Mouse (Mus musculus) cerebellum, adult (tissue): ENCODE measurements at regions not wholly inside any gene's neighbourhood (a gene's known extent, or its start where the extent isn't known, plus 50 kb on each side); places are given as distances from the start of the nearest gene placed in this dataset.
A peak's percentile ranks its signal among the peaks of the same experiment; 100 is the strongest.
"Not testable (repeated sequence)": the region's sequence is repeated elsewhere in the genome, so short reads cannot be mapped to it uniquely, and the experiment has no call there.

Source experiments
- ATAC-seq: cut with Nextera tagmentation; 2 replicates; pipeline ENCODE4 v1.9.2; 2017; ENCODE audit warnings: mild to moderate bottlenecking, moderate library complexity, mixed read lengths; ENCODE audit not compliant: insufficient number of reproducible peaks, low FRiP score, low TSS enrichment

- no peak for ATAC-seq
Measured at GRCm38 (mm10) chr3:111194541-111194940, 943.7 kb upstream of the Prmt6 start.

DNA sequence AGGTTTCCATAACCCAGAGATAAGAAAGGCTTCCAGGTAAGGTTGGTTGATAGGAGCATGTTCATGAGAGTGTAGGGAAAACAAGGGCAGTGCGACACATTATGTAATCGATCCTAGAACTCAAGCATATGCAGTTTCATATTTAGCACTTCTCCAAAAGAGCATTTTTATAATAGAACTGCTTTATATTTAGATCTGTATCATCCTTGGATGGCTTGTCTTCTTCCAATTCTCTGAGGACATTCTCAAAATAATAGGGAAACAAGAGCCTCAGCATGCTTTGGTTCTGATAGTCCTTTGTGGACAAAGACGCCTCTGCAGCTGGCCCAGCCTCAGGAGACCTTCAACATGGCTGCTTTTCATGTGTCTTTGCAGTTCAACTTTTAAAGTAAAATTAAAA lies 915.9 kb upstream of the Prmt6 start:
- ATAC-seq: no peak

DNA sequence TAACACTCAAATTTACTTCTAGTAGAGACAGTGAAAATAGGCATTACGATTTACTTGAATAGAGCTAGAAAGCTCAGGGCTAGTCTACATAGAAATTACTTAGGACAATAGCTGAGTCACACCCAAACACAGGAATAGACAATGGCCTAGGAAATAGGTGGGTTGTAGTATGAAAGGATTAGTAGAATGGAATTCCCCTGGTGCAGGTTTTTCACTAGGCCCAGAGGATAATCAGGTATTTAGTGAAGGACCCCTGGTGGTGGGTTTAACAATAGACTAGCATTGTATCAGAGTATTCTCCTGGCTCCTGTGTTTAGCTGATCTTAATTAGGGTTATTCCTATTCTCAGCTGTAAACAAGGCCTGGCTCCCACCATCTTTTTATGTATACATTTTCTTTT lies 890.4 kb upstream of the Prmt6 start:
- not testable (repeated sequence) for ATAC-seq

- no peak for ATAC-seq
Measured at GRCm38 (mm10) chr3:111108982-111109381, 858.2 kb upstream of the Prmt6 start.

DNA sequence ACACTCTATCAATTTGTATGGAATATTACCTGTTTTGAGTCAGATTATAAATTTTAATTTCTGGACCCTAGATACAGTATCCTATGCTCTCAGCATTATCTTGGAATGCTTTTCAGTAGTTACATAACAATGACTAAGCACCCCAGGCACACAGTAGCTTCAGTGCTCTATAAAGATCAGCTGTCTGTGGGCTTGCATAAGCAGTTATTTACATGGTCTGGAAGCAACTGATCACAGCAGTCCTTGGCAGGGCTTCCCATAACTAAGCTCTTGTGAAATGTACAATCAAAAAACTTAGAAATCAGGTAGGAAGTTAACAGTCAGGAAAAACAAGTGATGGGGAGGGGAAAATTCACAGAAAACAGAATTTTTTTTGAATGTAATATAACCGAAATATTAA lies 851.8 kb upstream of the Prmt6 start:
- peak; percentile 74; the same call in 1 of the 2 replicates for ATAC-seq

GRCm38 (mm10) chr3:111074311-111074710 lies 823.5 kb upstream of the Prmt6 start:
- no peak for ATAC-seq

- no peak for ATAC-seq
Measured at GRCm38 (mm10) chr3:111070301-111070700, 819.5 kb upstream of the Prmt6 start.

DNA sequence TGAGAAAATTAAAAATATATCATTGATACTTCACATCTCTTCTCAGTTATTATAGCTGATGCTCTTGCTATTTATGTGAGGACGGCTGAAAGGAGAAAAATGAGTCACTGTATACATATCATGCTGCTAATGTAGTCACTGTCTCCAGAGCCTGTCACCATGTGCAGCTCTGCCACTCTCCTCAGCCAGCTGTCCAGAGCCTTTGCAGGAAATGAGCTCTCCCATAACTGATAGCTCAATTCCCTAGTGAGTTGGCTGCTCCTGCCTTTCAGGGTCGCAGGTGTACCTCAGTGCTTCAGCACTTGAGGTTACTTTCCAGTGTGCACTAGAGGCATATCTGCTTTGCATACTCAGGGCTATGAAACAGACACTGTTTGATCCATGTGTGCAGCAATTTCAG lies 819.0 kb upstream of the Prmt6 start:
- ATAC-seq: no peak

DNA sequence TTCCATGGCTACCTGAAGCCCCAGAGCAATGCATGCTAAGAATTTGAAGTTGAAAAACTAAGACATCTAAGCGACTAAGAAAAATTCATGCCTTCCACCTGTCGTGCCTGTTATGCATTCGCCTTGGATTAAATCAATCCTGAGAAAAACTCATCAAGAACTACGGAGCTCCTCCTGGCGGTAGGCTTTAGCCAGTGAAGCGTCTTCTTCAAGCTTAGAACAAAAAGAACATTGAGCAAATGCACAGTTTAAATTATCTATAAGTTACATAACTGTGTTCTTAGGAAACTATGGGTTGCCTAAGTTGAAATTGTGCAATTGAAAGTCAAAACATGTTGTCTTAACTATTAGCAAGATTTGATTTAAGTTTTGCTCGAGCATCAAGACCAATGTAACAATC lies 818.4 kb upstream of the Prmt6 start:
- no peak for ATAC-seq

GRCm38 (mm10) chr3:111049638-111050037 lies 798.8 kb upstream of the Prmt6 start:
- ATAC-seq: no peak
